Mouse (Mus musculus) stomach, embryonic 14.5 days (tissue): ENCODE results near the gene Got1. TPM values are rescaled to one million over a fixed set of nuclear protein-coding genes. Genes with fewer than 3 reads are reported as not detected.

Experiments used
- ATAC-seq: fragments of 200-750 bp; cut with Nextera tagmentation; 2 replicates; pipeline ENCODE4 v1.8.0; 2017; ENCODE audit warnings: low read depth, moderate TSS enrichment; ENCODE audit not compliant: insufficient number of reproducible peaks, insufficient read depth, low FRiP score
- H3K27ac ChIP-seq: fragments of 300-500 bp; sonication (generic); 2 replicates; pipeline ENCODE4 v1.5.1; 2014; ENCODE audit warnings: mild to moderate bottlenecking, low read length, moderate library complexity, mixed read lengths
- H3K27me3 ChIP-seq: fragments of 300-500 bp; sonication (generic); 2 replicates; pipeline ENCODE4 v1.6.1; 2014; ENCODE audit warnings: low read length, control low read depth, mixed read lengths; ENCODE audit not compliant: control insufficient read depth, insufficient read depth
- H3K36me3 ChIP-seq: fragments of 300-500 bp; sonication (generic); 2 replicates; pipeline ENCODE4 v1.6.1; 2014; ENCODE audit warnings: mild to moderate bottlenecking, control low read depth, low read length, moderate library complexity, mixed read lengths; ENCODE audit not compliant: control insufficient read depth, insufficient read depth
- H3K4me1 ChIP-seq: fragments of 300-500 bp; sonication (generic); 2 replicates; pipeline ENCODE4 v1.6.1; 2014; ENCODE audit warnings: low read length, control low read depth, mixed read lengths; ENCODE audit not compliant: control insufficient read depth, insufficient read depth
- H3K4me2 ChIP-seq: fragments of 300-500 bp; sonication (generic); replicated peaks from 2 replicates; pipeline ENCODE4 v1.6.1; 2014; ENCODE audit warnings: low read depth, low read length, control low read depth
- H3K4me3 ChIP-seq: fragments of 300-500 bp; sonication (generic); 2 replicates; pipeline ENCODE4 v1.5.1; 2014; ENCODE audit warnings: low read depth, low read length, control low read depth
- H3K9ac ChIP-seq: fragments of 300-500 bp; sonication (generic); replicated peaks from 2 replicates; pipeline ENCODE4 v1.6.1; 2014; ENCODE audit warnings: low read depth, mild to moderate bottlenecking, control low read depth, low read length, moderate library complexity, mixed read lengths
- H3K9me3 ChIP-seq: fragments of 300-500 bp; sonication (generic); 2 replicates; pipeline ENCODE4 v1.6.1; 2016; ENCODE audit warnings: low read depth, low read length, control low read depth; ENCODE audit not compliant: control insufficient read depth
- WGBS: fragments of 180-500 bp; shearing (Covaris S2); extraction: QIAGEN DNeasy Blood & Tissue Kit; methylation state at CpG from one replicate; pipeline ENCODE4 v1.1.7; 2014; 5-methylcytosine and 5-hydroxymethylcytosine counted together
- polyA plus RNA-seq: library from polyadenylated mRNA; unstranded; fragments of >200 nt; fragmentation: Nextera tagmentation; extraction: Ambion mirVana; gene quantifications from 2 replicates; pipeline ENCODE4 v1.2.1, GENCODE M21; 2014

Got1 gene
- polyA plus RNA-seq, 1 experiment from 2014 or later, result 21.6 TPM

- ATAC-seq, result no peak
- Histone ChIP-seq H3K4me2 (no peak overlapping the region), H3K27me3 (no peaks in the 10 kb centered on the region), H3K27ac (no peak overlapping the region), H3K9ac (no peak overlapping the region), H3K4me3 (no peak overlapping the region), H3K9me3 (no peaks in the 10 kb centered on the region), H3K4me1 (no peaks in the 10 kb centered on the region), H3K36me3 (no peaks in the 10 kb centered on the region)
- 54% methylated on average over 7 of the region's 7 CpGs for WGBS
Measured at GRCm38 (mm10) chr19:43469333-43469732, 55.1 kb downstream of the Got1 start.

GRCm38 (mm10) chr19:43467927-43468685 lies 56.3 kb downstream of the Got1 start:
- no peak for ATAC-seq
- Histone ChIP-seq H3K4me1 (no peaks in the 10 kb centered on the region), H3K4me2 (no peak overlapping the region), H3K4me3 (no peak overlapping the region), H3K9ac (no peak overlapping the region), H3K36me3 (no peaks in the 10 kb centered on the region), H3K27me3 (no peaks in the 10 kb centered on the region), H3K9me3 (no peaks in the 10 kb centered on the region), H3K27ac (no peak overlapping the region)
- 78% methylated on average over 12 of the region's 12 CpGs for WGBS

GRCm38 (mm10) chr19:43465601-43466255 lies 58.7 kb downstream of the Got1 start:
- no peaks in the 10 kb centered on the region for H3K36me3 ChIP-seq
- H3K9ac ChIP-seq, result no peak overlapping the region
- H3K4me1 ChIP-seq, result no peaks in the 10 kb centered on the region
- no peak overlapping the region for H3K27ac ChIP-seq
- no peaks in the 10 kb centered on the region for H3K9me3 ChIP-seq
- H3K4me3 ChIP-seq, result no peak overlapping the region
- WGBS, result 92% methylated on average over 14 of the region's 14 CpGs
- no peaks in the 10 kb centered on the region for H3K27me3 ChIP-seq
- H3K4me2 ChIP-seq, result no peak overlapping the region
- ATAC-seq, result no peak

DNA sequence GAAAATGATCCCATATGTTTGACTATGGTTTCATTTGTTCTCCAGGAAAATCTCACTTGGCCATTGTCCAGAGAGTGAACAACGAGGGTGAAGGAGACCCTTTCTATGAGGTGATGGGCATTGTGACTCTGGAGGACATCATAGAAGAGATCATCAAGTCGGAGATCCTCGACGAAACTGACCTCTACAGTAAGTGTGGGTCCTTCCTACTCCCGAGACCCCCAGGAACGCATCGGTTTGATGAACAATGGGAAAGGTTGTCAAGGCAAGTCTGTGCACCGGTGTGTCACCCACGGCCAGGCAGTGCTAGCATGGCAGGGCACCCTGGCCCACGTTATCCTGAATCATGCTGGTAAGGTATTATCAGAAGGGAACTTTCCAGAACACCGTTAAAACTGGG lies 59.3 kb downstream of the Got1 start:
- Histone ChIP-seq H3K4me2 (no peak overlapping the region), H3K36me3 (no peaks in the 10 kb centered on the region), H3K4me3 (no peak overlapping the region), H3K9me3 (no peaks in the 10 kb centered on the region), H3K27ac (no peak overlapping the region), H3K9ac (no peak overlapping the region), H3K27me3 (no peaks in the 10 kb centered on the region), H3K4me1 (no peaks in the 10 kb centered on the region)
- ATAC-seq, result no peak
- 91% methylated on average over 11 of the region's 11 CpGs for WGBS

DNA sequence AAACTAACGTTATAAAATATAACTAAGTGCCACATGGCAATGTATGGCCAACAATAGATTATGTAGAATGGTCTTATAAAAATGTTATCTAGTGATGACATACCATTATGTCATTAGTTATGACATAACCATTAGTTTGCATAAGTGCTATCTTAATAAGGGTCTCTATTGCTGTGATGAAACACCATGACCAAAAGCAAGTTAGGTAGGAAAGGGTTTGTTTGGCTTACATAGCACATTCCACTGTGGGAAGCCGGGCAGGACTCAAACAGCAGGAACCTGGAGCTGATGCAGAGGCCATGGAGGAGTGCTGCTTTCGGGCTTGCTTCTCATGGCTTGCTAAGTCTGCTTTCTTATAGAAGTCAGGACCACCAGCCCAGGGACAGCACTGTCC lies 60.1 kb downstream of the Got1 start:
- 79% methylated on average over 3 of the region's 3 CpGs for WGBS
- H3K27ac ChIP-seq, result no peak overlapping the region
- H3K36me3 ChIP-seq, result no peaks in the 10 kb centered on the region
- no peak overlapping the region for H3K4me2 ChIP-seq
- no peak for ATAC-seq
- no peak overlapping the region for H3K4me3 ChIP-seq
- no peaks in the 10 kb centered on the region for H3K27me3 ChIP-seq
- no peaks in the 10 kb centered on the region for H3K9me3 ChIP-seq
- H3K4me1 ChIP-seq, result no peaks in the 10 kb centered on the region
- H3K9ac ChIP-seq, result no peak overlapping the region

DNA sequence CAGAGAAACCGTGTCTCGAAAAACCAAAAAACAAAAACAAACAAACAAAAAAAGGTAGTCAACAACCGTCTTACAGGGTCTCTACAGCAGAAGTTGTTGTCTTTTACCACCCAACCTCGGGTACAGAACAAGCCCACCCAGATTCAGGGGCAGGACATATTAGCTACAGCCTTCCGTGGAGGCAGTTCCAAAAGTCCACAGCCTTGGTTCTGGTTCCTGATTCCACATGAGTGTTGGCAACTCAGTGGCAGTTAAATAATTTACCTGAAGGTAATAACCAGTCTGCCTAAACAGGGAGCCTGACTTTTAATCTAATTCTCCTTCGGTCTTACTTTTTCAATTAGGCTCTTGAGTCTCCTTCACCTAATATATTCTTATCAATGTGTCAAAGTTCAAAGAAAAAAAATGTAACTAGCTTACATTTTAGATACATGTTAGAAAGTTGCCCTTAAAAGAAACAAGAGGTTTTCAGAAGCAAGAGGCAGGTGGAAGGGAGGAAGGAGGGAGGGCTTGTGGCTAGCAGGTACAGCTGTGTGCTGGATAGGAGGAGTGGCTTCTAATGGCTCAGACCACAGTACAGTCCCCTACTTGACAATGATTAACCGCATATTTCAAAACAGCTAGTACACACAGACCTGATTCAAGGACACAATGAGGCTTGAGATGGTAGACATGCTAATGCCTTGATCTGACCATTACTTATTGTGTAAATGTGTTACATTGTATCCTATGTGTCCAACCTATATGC lies 60.7 kb downstream of the Got1 start:
- Histone ChIP-seq H3K4me1 (no peaks in the 10 kb centered on the region), H3K9me3 (no peaks in the 10 kb centered on the region), H3K9ac (no peak overlapping the region), H3K4me3 (no peak overlapping the region), H3K27ac (no peak overlapping the region), H3K27me3 (no peaks in the 10 kb centered on the region), H3K4me2 (no peak overlapping the region), H3K36me3 (no peaks in the 10 kb centered on the region)
- 83% methylated on average over 7 of the region's 7 CpGs for WGBS
- no peak for ATAC-seq

DNA sequence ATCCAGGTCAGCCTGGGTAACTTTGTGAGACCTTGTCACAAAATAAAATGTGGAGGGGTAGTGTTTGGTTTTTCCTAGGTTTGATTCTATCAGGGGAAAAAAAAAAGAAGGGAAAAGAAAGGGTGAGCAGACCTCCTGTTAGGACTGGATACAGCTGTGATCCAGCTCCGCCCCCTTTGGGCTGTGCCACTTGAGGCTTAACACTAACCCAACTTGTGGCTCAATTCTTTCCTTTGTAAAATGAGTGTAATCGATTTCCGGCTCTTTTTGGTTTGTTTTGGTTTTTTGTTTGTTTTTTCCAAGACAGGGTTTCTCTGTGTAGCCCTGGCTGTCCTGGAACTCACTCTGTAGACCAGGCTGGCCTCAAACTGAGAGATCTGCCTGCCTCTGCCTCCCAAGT lies 62.3 kb downstream of the Got1 start:
- Histone ChIP-seq H3K9me3 (no peaks in the 10 kb centered on the region), H3K4me3 (no peak overlapping the region), H3K4me1 (no peaks in the 10 kb centered on the region), H3K36me3 (no peaks in the 10 kb centered on the region), H3K9ac (no peak overlapping the region), H3K27ac (no peak overlapping the region), H3K27me3 (no peaks in the 10 kb centered on the region), H3K4me2 (no peak overlapping the region)
- WGBS, result 91% methylated on average over 3 of the region's 3 CpGs
- no peak for ATAC-seq

- 84% methylated on average over 12 of the region's 12 CpGs for WGBS
Measured at GRCm38 (mm10) chr19:43460481-43460880, 63.9 kb downstream of the Got1 start.

More at GRCm38 (mm10) chr19:43460481-43460880, 63.9 kb downstream of the Got1 start:
- ATAC-seq, result no peak
- Histone ChIP-seq H3K27me3 (no peaks in the 10 kb centered on the region), H3K4me2 (no peak overlapping the region), H3K4me1 (no peaks in the 10 kb centered on the region), H3K4me3 (no peak overlapping the region), H3K36me3 (no peaks in the 10 kb centered on the region), H3K9ac (no peak overlapping the region), H3K27ac (no peak overlapping the region), H3K9me3 (no peaks in the 10 kb centered on the region)
